Mouse (Mus musculus) 416B (cell line): Measurements from ENCODE around the gene Apeh.

Source experiments
- DNase-seq: peaks from one replicate; pipeline ENCODE4 v3.0.0; 2011; ENCODE audit warnings: low read depth

Apeh gene

DNA sequence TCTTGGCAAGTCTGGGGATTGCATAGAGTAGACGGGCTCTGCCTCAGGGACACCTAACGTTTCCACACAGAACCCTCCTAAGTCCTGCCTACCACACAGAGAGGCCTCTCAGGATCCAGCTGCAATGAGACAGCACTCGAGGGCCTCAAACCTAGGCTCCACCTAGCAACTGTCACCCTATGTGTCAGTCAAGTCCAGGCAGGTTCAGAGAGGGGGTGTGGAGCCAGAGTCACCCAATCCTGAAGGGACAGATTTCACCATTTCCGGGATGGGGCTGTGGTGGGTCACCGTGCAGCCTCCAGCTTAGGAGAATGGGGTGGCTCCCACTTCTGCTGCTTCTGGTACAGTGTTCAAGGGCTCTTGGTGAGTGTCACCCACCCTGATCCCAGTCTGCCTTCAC is 14.2 kb downstream of the Apeh start, which contains the start of gene Mst1:
Mst1 (plus strand) TSS at position 269 of the 400 bp plus-strand sequence.
- peak; percentile 73 for DNase-seq

DNA sequence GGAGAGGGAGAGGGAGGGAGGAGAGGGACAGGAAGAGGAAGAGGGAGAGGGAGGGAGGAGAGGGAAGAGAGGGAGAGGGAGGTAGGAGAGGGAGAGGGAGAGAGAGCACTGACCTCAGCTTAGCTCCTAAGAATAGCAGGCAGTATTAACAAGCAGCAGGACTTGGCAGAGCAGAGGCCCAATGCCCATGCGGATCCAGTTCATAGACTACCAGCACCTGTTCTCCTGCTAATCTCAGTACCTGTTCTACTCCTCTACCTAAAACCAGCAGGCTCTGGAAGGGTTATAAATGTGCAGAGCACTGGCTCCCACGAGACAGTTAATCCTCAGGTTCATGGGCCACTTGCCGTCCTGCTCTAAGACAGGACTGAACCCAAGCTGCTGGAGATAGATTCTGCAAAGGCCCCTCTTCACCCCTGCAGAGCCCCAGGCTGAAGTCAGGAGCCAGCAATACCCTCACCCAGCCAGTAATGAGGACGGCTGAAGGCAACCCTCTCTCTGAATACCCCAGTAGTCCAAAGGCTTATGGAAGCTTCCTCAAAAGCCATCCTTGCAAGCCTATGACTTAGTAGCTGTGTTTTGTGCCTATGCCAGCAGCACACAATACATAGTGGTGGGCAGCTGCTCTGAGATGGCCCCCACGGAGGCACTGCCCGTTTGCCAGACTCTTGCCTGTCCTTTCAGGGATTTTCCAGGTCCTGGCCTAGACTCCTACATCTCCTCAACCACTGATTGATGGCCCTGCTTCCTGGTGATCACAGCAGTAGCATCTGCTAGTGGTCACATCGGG is 21.1 kb downstream of the Apeh start:
- DNase-seq, result no peak

DNA sequence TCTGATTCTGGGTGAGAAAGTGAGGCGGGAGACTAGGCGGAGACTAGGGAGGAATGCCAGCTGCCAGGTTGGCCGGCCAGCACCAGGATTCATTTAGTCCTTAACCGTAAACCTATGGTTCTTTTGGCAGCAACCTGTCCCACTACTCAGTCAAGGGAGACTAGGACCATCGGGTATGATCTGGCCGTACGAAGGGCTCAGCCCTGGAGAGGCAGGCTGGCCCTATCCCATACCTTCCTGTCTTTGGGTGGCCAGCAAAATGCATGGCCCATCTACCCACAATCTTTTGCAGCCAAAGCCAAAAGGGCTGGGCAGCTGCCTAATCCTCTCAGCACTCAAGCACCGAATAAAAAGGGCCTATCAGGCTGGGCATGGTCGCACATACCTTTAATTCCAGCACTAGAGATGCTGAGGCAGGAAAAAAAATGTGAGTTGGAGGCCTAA is 21.9 kb downstream of the Apeh start:
- DNase-seq, result no peak

DNA sequence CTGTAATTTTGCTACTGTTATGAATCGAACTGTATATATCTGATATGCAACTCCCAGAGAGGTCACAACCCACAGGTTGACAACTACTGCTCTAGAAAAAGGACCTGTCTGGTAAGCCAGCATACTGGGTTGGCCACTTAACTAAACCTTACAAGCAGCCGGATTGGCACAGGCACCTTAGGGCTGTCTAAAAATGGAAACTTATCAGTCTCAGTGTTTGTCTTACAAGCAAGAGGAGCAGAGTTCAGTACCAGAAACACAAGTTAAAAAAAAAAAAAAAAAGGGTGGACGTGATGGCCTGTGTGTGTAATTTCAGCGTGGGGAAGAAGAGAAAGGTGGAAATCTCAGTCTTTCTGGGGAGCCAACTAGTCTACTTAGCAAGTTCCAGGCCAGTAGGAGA is 22.6 kb downstream of the Apeh start:
- DNase-seq, result no peak

DNA sequence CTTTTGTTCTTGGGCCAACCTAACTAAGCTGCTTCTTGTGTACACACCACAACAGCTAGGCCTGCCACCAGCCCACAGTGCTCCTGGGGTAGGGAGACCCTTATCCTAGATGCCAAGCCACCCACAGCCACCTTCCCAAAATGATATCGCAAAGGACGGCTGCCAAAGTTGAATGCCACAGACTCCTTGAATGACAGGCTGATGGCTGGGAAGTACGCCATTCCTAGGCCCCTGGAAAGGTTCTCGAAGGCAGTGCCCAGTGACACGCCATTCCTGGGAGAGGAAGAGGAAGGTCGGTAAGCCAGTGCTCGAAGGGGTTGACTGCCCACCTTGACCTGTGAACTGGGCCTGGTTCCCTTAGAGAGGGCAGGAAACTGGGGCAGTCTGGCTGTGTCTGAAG is 24.9 kb downstream of the Apeh start:
- DNase-seq, result no peak

DNA sequence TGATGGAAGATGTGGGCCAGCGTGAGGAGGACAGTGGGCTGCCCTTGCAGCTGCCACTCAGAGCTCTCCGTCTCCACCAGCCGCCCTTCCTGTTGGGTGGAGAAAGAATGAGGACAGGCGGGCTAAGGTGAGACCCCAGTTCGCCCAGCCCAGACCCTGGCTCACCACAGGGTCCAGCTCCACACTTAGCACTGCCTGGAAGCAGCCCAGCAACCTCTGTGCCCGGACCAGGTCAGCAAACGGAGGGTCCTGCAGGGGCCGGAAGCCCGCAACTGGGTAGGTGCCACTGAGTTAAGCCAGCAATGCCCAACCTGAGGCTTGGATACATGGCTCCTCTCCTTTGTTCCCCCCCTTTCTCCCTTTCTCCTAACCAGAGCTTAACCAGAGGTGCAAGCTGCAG is 25.4 kb downstream of the Apeh start:
- DNase-seq, result no peak

DNA sequence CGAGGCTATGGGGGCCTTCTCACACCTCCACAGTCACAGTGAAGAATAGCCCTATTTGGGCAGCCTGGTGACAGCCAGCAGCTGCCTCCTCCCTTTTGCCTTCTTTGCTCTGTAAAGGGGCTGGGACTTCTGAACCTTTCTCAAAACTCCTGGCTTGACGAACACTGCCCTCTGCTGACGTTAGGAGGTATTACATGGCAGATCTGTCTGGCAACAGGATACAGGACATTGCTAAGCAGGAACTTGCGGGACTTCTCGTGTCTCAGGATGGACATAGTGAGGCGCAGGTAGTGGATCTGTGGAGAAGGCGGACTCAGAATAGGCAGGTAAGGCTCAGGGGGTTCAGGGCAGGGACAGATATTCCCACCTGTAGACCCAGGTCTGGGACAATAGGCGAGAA is 26.5 kb downstream of the Apeh start:
- peak; percentile 89 for DNase-seq

DNA sequence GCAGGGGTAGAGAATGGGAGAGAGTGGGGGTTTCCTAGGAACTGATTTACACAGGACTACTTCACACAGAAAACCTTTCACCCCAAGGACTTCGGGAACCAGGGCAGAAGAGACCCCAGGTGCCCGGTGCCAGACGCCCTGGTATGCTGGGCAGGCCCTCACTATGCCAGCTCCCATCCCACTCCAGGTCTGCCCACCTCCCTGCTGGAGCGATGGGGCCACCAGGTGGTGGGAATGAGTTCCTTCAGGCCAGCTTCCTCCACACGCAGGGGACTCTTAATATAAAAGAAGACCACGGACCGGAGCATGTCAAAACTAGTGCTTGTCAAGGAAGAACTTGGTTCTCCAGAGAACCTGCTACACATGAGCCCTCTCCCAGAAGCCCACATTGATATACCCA is 27.2 kb downstream of the Apeh start:
- DNase-seq, result no peak

DNA sequence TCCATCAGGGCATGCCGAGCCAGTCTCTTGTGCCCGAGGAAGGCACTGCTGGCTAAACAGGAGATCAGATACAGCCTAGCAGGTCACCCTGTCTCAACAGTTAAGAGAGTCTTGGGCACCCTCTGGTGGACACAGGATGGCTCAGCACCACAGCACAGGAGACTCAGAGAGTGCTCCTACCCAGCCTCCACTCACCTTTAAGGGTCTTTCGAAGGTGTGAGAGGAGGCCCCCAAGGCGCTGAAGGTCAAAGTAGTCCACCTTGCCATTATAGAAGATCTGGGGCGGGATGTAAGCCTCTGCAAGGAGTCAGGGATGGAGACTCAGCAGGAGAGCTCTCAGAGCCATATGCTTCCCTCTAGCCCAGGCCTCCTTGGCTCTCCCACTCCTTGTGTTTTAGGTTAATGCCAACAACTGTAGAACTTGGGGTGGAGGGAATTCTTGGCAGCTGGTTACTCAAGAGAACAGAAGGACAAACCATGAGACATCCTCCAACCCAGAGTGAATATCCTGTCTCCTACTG is 28.9 kb downstream of the Apeh start:
- peak; percentile 76 for DNase-seq

DNA sequence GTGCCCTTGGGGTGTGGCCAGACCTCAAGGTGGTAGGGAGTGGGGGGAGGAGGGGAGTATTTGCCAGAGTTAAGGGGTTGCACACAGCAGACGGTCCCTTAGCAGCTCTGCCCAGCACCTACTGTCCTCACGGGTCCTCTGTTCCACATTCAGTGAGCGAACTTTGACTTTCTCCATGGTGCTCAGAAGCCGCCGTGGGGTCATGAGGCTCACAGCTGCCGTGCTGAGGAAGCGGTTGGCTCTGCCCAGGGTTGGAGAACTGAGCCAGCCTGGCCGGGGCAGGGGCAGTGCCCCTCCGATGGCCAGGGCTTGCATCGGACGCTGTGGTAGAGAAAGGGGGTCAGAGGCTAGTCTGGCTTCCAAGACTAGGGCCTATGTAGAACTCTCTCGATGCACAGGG is 31.0 kb downstream of the Apeh start:
- DNase-seq, result no peak

DNA sequence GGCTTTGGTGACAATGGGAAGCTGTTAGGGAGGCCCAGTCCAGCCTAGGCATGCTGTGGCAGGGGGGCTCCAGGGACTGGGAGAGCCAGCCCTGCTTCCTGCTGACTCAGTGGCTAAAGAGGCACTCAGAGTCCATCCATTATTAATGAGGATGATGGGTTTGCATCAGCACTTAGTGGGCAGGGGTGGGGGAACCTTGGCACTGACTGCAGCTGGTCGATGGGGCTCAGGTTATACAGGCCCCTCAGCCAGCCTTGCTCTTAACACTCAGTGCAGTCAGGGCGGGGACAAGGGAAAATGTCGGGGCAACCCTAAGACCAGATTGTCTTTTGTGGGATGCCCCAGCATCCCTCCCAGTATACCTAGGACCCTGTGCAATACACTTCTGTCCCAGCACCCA is 32.3 kb downstream of the Apeh start:
- no peak for DNase-seq

DNA sequence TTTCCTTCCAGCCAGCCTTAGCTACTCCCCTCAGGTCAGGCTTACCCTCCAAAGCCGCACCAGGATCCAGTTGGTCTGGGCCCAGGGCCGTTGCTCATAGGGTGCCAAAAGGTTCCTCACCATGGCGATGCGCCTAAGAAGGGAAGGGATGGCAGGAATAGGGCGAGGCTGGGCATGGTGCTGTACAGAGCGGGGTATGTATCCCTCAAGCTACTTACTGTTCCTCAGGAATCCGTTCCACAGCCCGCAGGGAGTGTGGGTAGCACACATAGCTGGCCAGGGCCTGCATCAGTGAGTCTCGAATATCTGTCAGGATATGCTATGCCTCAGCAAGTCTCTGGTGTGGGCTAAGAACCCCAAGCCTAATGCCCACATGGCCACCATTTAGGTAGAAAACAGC is 36.1 kb downstream of the Apeh start:
- DNase-seq, result no peak

DNA sequence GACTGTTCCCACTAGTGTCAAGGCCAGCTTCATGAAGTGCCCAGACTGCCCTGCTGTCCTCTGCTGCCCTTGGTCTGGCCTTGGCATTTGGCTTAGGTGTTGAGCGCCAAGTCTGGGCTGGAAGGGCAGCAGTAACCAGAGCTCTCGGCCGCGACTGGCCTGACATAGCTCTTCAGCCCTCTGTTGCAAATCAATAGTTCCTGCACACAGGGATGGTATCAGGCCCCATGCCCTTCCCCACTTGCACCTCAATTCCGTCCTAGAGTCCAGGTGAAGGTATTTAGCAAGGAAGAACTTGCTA is 37.2 kb downstream of the Apeh start:
- DNase-seq, result no peak

DNA sequence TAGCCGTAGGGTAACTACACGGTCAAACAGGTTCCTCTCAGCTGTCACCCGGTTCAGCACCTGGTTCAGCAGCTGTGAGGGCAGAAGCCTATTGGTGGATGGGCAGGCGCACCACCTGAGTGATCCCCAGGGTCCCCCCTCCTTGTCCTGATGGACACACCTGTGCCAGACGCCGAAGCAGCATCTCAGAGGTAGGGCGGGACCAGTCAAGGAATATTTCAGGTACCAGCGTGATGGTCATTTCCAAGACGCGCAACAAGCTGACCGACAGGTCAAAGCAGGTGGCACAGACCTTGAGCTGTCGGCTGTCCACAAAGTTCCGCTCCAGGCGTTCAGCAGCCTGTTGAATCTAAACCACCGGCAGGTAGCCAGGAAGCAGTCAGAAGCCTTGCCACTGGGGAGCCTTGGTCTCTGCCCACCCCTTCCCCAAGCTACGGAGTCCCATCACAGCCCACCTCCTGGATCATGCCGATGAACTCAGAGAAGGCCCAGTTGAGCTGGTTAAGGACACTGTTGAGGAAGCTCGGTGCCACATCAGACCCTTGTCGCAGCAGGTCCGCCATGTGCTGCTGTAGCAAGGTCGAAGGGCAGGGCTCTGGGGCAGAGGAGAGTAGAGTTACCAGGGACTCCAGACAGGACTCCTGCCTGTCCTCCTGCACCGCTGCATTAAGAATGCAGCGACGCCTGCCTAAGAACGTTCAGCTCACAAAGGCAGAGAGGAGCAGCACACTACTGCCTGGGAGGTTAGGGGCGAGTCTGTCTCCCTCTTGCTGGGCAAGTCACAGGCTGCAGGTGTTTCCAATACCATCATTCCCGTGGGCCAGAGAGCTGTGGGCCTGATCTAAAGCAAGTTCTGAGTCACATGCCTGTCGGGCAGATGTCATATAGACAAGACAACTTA is 37.8 kb downstream of the Apeh start:
- DNase-seq, result no peak

DNA sequence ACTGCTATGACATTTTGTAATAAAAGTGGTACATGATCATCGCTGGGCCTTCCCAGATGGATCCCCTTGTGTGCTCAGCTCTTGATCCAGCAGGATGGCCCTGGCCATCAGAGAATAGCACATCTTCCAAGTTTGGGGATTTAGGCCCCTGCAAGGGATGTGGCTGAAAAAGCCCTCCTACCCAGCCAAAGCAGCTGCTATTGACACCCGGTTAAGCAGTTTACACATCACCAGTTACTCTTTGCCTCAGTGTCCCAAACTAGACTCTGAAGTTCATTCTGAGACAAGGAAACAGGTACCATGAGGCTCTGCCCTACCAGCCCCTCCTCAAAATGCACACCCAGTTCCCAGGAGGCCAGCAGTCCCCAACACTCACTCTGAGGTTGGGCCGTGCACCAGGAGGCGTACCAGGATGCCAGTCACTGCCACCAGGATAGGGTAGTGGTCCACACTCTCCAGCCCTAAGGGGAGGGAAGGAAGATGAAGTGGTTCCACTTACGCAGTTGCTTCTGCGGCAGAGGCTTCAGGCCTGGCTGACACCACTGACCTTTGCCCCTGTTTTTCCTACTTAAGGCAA is 38.7 kb downstream of the Apeh start:
- no peak for DNase-seq

DNA sequence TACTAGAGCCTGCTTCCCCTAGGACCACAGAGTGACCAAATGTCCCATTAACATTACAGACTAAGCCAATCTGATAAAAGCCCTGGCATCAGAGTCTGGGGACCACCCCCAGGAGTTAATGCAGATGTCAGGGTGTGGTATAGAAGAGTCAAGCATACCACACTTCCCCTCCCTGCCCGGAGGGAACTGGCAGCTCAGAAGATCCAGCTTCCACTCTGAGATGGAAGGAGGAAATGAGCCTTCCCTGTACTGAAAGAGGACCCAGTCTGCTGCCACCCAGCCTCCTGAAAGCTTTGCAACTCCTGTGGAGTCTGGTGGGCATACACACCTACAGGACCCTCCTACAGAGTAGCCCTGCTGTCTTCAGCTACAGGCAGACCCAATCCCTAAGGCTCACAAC is 39.3 kb downstream of the Apeh start:
- no peak for DNase-seq

DNA sequence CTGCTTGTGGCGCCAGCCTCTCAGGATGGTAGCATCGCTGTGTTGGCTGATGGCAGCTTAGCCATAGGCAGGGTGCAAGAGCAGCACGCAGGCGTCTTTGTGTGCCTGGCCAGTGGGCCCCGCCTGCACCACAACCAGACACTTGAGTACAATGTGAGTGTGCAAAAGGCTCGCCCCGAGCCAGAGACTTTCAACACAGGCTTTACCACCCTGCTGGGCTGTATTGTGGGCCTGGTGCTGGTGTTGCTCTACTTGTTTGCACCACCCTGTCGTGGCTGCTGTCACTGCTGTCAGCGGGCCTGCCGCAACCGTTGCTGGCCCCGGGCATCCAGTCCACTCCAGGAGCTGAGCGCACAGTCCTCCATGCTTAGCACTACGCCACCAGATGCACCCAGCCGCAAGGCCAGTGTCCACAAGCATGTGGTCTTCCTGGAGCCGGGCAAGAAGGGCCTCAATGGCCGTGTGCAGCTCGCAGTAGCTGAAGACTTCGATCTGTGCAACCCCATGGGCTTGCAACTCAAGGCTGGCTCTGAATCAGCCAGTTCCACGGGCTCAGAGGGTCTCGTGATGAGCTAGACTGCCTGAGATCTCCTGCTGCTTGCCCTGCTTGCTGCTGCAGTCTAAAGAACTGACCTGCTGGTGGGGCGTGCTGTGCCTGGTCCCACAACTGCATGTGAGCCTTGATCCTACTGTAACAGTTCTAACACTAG is 39.9 kb downstream of the Apeh start:
- no peak for DNase-seq

DNA sequence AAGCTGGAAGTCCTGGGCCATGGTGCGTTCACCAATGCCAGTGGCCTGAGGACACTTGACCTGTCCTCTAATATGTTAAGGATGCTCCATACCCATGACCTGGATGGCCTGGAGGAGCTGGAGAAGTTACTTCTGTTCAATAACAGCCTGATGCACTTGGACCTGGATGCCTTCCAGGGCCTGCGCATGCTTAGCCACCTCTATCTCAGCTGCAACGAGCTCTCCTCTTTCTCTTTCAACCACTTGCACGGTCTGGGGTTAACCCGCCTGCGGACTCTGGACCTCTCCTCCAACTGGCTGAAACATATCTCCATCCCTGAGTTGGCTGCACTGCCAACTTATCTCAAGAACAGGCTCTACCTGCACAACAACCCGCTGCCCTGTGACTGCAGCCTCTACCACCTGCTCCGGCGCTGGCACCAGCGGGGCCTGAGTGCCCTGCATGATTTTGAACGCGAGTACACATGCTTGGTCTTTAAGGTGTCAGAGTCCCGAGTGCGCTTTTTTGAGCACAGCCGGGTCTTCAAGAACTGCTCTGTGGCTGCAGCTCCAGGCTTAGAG is 40.7 kb downstream of the Apeh start:
- no peak for DNase-seq

DNA sequence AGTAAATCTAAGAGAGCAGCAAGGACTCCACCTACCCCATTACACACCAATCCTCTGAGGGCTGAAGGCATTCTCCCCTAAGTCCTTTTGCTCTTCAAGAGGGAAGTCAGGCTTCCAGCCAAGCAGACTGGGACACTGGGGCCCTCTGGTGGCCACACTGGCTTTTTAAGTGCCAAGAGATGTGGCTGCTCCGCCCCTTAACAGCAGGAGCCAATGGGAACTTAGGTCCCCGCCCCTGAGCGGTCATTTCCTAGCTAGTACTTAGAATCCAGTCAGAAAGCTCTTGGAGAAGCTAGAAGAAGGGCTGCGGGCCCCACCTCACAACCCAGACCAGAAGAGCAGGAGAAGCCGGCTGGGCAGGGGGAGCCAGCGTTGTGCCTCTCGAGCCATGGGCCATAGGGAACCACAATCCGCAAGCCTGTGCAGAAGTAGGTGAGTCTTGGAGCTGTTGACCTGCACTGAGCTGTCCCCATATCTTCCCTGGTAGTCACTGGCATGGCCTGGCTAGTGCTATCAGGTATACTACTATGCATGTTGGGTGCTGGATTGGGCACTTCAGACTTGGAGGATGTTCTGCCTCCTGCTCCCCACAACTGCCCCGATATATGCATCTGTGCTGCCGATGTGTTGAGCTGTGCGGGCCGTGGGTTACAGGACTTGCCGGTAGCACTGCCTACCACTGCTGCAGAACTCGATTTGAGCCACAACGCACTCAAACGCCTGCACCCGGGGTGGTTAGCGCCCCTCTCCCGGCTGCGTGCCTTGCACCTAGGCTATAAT is 41.3 kb downstream of the Apeh start, which contains the start of gene Amigo3:
Amigo3 (plus strand) TSS at position 275 of the 780 bp plus-strand sequence.
- DNase-seq, result peak; percentile 96

DNA sequence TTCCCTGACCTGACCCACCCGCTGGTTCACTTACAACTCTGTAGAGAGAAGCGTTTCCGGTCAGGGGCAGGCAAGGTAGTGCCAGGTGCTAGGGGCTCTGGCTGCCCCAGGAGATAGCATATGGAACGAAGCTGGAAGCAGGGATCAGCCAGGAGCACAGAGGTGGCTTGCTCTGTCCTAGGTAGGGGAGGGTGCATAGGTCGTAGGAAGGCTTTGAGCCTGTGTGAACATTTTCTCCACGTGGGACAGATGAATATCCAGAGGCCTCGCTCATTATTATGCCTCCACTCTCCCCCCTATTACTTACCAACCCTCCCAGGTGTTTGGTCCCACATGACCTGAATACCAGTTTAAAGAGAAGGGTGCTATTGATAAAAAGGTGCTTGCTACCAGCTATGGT is 42.0 kb downstream of the Apeh start:
- no peak for DNase-seq

DNA sequence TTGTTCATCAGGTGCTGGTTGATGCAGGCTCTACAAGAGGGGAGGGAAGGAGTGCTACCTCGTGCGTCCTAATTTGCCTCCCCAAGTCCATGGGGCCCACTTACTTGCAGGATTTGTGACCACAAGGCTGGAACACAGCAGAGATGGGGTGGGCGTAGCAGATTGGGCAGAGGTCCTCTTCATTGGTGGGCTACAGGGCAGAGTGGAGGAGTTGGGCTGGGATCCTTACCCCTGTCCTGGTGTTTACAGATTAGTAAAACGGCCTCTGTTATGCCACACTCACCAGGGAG is 42.5 kb downstream of the Apeh start:
- DNase-seq, result no peak
